Mouse (Mus musculus) myocyte (in vitro differentiated cells): ENCODE data around the gene Cldn19.

Source experiments
- CEBPB ChIP-seq: IDR thresholded peaks from 2 replicates; pipeline ENCODE4 v1.6.1; 2011; ENCODE audit warnings: mild to moderate bottlenecking, moderate library complexity; ENCODE audit not compliant: poor library complexity, insufficient read depth, severe bottlenecking
- E2F4 ChIP-seq: IDR thresholded peaks from one replicate; pipeline ENCODE4 v1.6.1; 2011; ENCODE audit warnings: mild to moderate bottlenecking, control low read depth, moderate library complexity; ENCODE audit not compliant: insufficient read depth
- MYOG ChIP-seq, 3 experiments: IDR thresholded peaks; one replicate each; pipeline ENCODE4 v1.6.1; 2011; ENCODE audit warnings: control low read depth in 2 of 3, low read depth in 2 of 3, mild to moderate bottlenecking in 2 of 3; ENCODE audit not compliant: insufficient read length in 2 of 3, control insufficient read depth in 1 of 3, insufficient read depth in 1 of 3
- POLR2A ChIP-seq: IDR thresholded peaks from one replicate; pipeline ENCODE4 v1.6.1; 2011; ENCODE audit warnings: low read depth, mild to moderate bottlenecking, control low read depth, moderate library complexity; ENCODE audit not compliant: insufficient read length
- POLR2AphosphoS2 ChIP-seq: IDR thresholded peaks from one replicate; pipeline ENCODE4 v1.6.1; 2011; ENCODE audit warnings: low read depth, control low read depth; ENCODE audit not compliant: insufficient read length
- SRF ChIP-seq: IDR thresholded peaks from one replicate; pipeline ENCODE4 v1.6.1; 2011; ENCODE audit warnings: low read depth; ENCODE audit not compliant: control insufficient read depth, insufficient read length
- TCF12 ChIP-seq: IDR thresholded peaks from one replicate; pipeline ENCODE4 v1.6.1; 2011; ENCODE audit warnings: mild to moderate bottlenecking, control low read depth; ENCODE audit not compliant: poor library complexity, insufficient read depth, severe bottlenecking
- TCF3 ChIP-seq: IDR thresholded peaks from one replicate; pipeline ENCODE4 v1.6.1; 2011; ENCODE audit warnings: low read depth, control low read depth; ENCODE audit not compliant: insufficient read length
- USF1 ChIP-seq: IDR thresholded peaks from one replicate; pipeline ENCODE4 v1.6.1; 2011; ENCODE audit warnings: low read depth, mild to moderate bottlenecking, control low read depth, moderate library complexity

GRCm38 (mm10) chr4:119275726-119276125, 20.5 kb downstream of the Cldn19 start:
- TF ChIP-seq TCF12 (no peak), POLR2AphosphoS2 (no peak), POLR2A (no peak), USF1 (no peak), TCF3 (no peak), CEBPB (no peak), SRF (no peak), MYOG (IDR thresholded peaks at IDR 0.05; ENCODE audit: control insufficient read depth in 1 of 3, insufficient read depth in 1 of 3, insufficient read length in 2 of 3, low read depth in 2 of 3) (no peak), E2F4 (no peak)
